Mouse (Mus musculus) midbrain, embryonic 11.5 days (tissue): ENCODE measurements around the gene Adssl1. TPM values are rescaled to one million over a fixed set of nuclear protein-coding genes. Genes with fewer than 3 reads are reported as not detected.

Source experiments
- ATAC-seq: fragments of 200-750 bp; cut with Nextera tagmentation; 2 replicates; pipeline ENCODE4 v1.8.0; 2017; ENCODE audit warnings: moderate TSS enrichment, moderate library complexity; ENCODE audit not compliant: low FRiP score
- DNase-seq: peaks from one replicate; pipeline ENCODE4 v3.0.0; 2015; ENCODE audit warnings: low spot score; ENCODE audit errors: missing footprints
- H3K27ac ChIP-seq: fragments of 300-500 bp; sonication (generic); 2 replicates; pipeline ENCODE4 v1.5.1; 2014; ENCODE audit warnings: low read depth, low read length
- H3K27me3 ChIP-seq: fragments of 300-500 bp; sonication (generic); 2 replicates; pipeline ENCODE4 v1.6.1; 2014; ENCODE audit warnings: mild to moderate bottlenecking, low read length, moderate library complexity, mixed read lengths; ENCODE audit not compliant: control insufficient read depth, insufficient read depth
- H3K36me3 ChIP-seq: fragments of 300-500 bp; sonication (generic); 2 replicates; pipeline ENCODE4 v1.6.1; 2014; ENCODE audit warnings: mild to moderate bottlenecking, low read length, moderate library complexity, mixed read lengths; ENCODE audit not compliant: control insufficient read depth, insufficient read depth
- H3K4me1 ChIP-seq: fragments of 300-500 bp; sonication (generic); 2 replicates; pipeline ENCODE4 v1.6.1; 2014; ENCODE audit warnings: low read length; ENCODE audit not compliant: control insufficient read depth, insufficient read depth
- H3K4me2 ChIP-seq: fragments of 300-500 bp; sonication (generic); 2 replicates; pipeline ENCODE4 v1.6.1; 2014; ENCODE audit warnings: mild to moderate bottlenecking, moderate library complexity
- H3K4me3 ChIP-seq: fragments of 300-500 bp; sonication (generic); 2 replicates; pipeline ENCODE4 v1.5.1; 2014; ENCODE audit warnings: low read depth, low read length
- H3K9ac ChIP-seq: fragments of 300-500 bp; sonication (generic); 2 replicates; pipeline ENCODE4 v1.6.1; 2014; ENCODE audit warnings: low read length
- H3K9me3 ChIP-seq: fragments of 300-500 bp; sonication (generic); 2 replicates; pipeline ENCODE4 v1.6.1; 2016; ENCODE audit warnings: low read length; ENCODE audit not compliant: control insufficient read depth
- WGBS: fragments of 180-500 bp; shearing (Covaris S2); extraction: QIAGEN DNeasy Blood & Tissue Kit; methylation state at CpG from one replicate; pipeline ENCODE4 v1.1.7; 2014; 5-methylcytosine and 5-hydroxymethylcytosine counted together
- polyA plus RNA-seq: library from polyadenylated mRNA; unstranded; fragments of >200 nt; fragmentation: Nextera tagmentation; extraction: Ambion mirVana; gene quantifications from 2 replicates; pipeline ENCODE4 v1.2.1, GENCODE M21; 2014

The Adssl1 gene
- polyA plus RNA-seq, 1 experiment from 2014 or later: 2.7 TPM

- Histone ChIP-seq H3K27me3 (no peaks in the 10 kb centered on the region), H3K4me3 (no peak overlapping the region), H3K36me3 (peaks cover 36% of the 10 kb centered on the region), H3K4me1 (no peaks in the 10 kb centered on the region), H3K9me3 (no peaks in the 10 kb centered on the region), H3K9ac (no peak overlapping the region), H3K4me2 (no peak overlapping the region), H3K27ac (no peak overlapping the region)
- peak; percentile 66 for ATAC-seq
- peak; percentile 99 for DNase-seq
- 65% methylated on average over 7 of the region's 7 CpGs for WGBS
These were observed 33.4 kb downstream of the Adssl1 start for GRCm38 (mm10) chr12:112653157-112653824.

DNA sequence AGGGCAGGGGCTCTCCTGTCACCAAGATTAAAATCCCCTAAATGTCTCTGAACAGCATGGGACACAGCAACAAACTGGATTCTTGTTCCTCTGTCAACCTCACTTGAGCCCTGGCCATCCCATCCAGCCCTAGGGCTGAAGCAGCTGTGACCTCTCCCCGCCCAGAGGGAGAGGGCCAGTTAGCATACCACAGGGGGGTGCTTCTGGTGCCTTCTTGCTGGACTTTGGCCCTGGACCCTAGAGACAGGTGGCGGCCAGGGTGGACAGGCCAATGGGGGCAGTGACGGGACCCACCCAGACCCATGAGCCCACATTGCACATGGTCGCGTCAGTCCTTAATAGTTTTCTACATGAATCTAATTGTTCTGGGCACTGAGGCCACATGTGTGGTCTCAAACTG lies 34.2 kb downstream of the Adssl1 start:
- no peak overlapping the region for H3K4me2 ChIP-seq
- H3K4me3 ChIP-seq: no peak overlapping the region
- H3K27ac ChIP-seq: no peak overlapping the region
- no peaks in the 10 kb centered on the region for H3K27me3 ChIP-seq
- H3K9ac ChIP-seq: no peak overlapping the region
- ATAC-seq: no peak
- no peaks in the 10 kb centered on the region for H3K4me1 ChIP-seq
- WGBS: 89% methylated on average over 5 of the region's 5 CpGs
- DNase-seq: no peak
- no peaks in the 10 kb centered on the region for H3K9me3 ChIP-seq
- H3K36me3 ChIP-seq: peaks cover 42% of the 10 kb centered on the region

- H3K9ac ChIP-seq: no peak overlapping the region
- DNase-seq (no peak), ATAC-seq (no peak)
- no peaks in the 10 kb centered on the region for H3K9me3 ChIP-seq
- H3K27ac ChIP-seq: no peak overlapping the region
- WGBS: 95% methylated on average over 7 of the region's 7 CpGs
- peaks cover 33% of the 10 kb centered on the region for H3K4me1 ChIP-seq
- H3K27me3 ChIP-seq: no peaks in the 10 kb centered on the region
- peaks cover 46% of the 10 kb centered on the region for H3K36me3 ChIP-seq
- no peak overlapping the region for H3K4me2 ChIP-seq
- H3K4me3 ChIP-seq: no peak overlapping the region
These were observed 38.8 kb downstream of the Adssl1 start for GRCm38 (mm10) chr12:112658619-112659018.

- Histone ChIP-seq H3K27ac (no peak overlapping the region), H3K36me3 (peaks cover 46% of the 10 kb centered on the region)
These were observed 39.3 kb downstream of the Adssl1 start for GRCm38 (mm10) chr12:112659109-112659508.

GRCm38 (mm10) chr12:112660576-112661326 lies 40.9 kb downstream of the Adssl1 start:
- WGBS: 35% methylated on average over 5 of the region's 5 CpGs
- peaks cover 40% of the 10 kb centered on the region for H3K36me3 ChIP-seq
- H3K4me2 ChIP-seq: peak overlapping the region; percentile 28
- H3K4me1 ChIP-seq: peaks cover 55% of the 10 kb centered on the region
- H3K4me3 ChIP-seq: no peak overlapping the region
- peak; percentile 77 for ATAC-seq
- H3K27ac ChIP-seq: peak overlapping the region; percentile 84
- DNase-seq: peak; percentile 94
- peak overlapping the region; percentile 44; the same call in 1 of the 2 replicates for H3K9ac ChIP-seq
- H3K9me3 ChIP-seq: no peaks in the 10 kb centered on the region
- H3K27me3 ChIP-seq: no peaks in the 10 kb centered on the region

More at GRCm38 (mm10) chr12:112659109-112659508, 39.3 kb downstream of the Adssl1 start:
- H3K9ac ChIP-seq: no peak overlapping the region
- H3K27me3 ChIP-seq: no peaks in the 10 kb centered on the region
- ATAC-seq: no peak
- no peaks in the 10 kb centered on the region for H3K9me3 ChIP-seq
- WGBS: 75% methylated on average over 6 of the region's 6 CpGs
- no peak overlapping the region for H3K4me2 ChIP-seq
- DNase-seq: no peak
- H3K4me1 ChIP-seq: peaks cover 38% of the 10 kb centered on the region
- H3K4me3 ChIP-seq: no peak overlapping the region

DNA sequence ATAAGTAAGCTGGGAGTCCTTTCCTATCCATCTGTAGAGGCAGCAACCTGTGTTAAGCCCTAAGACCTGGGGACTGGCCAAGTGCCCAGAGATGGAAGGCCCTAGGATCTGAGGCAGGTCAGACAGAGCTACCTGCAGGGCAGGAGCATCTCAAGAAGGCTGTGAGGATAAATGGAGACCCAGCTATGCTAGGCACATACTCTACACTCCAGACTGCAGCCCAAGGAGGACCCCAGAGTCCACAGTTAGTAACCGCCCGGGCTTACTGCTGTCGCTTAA lies 41.4 kb downstream of the Adssl1 start:
- H3K4me2 ChIP-seq: peak overlapping the region; percentile 18
- H3K4me3 ChIP-seq: no peak overlapping the region
- peak overlapping the region; percentile 84 for H3K27ac ChIP-seq
- no peaks in the 10 kb centered on the region for H3K27me3 ChIP-seq
- H3K4me1 ChIP-seq: peaks cover 56% of the 10 kb centered on the region
- DNase-seq: no peak
- no peaks in the 10 kb centered on the region for H3K9me3 ChIP-seq
- H3K36me3 ChIP-seq: peaks cover 37% of the 10 kb centered on the region
- H3K9ac ChIP-seq: peak overlapping the region; percentile 44; the same call in 1 of the 2 replicates
- 80% methylated on average over 3 of the region's 3 CpGs for WGBS
- ATAC-seq: no peak; the same call in 1 of the 2 replicates

DNA sequence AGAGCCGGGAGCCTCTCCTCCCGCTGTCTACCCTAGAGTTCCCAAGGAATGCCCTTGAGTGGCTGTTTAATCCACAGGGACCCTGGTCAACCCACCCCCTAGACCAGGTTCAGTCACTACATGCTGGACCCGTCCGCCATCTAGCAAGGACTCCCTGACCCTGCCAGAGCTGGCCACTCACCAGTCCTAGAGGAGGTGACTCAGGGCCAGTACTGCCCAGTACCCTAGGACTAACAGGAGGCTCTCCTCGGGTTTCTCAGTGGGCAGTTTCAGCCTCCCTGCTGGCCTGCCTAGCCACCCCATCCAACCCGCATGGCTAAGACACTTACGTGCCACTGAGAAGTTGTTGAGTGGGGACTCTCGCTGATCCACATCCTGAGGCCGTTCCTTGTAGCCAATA lies 42.0 kb downstream of the Adssl1 start:
- H3K4me2 ChIP-seq: no peak overlapping the region
- H3K9me3 ChIP-seq: no peaks in the 10 kb centered on the region
- WGBS: 78% methylated on average over 9 of the region's 9 CpGs
- H3K27me3 ChIP-seq: no peaks in the 10 kb centered on the region
- ATAC-seq (no peak), DNase-seq (no peak)
- H3K4me1 ChIP-seq: peaks cover 56% of the 10 kb centered on the region
- no peak overlapping the region for H3K4me3 ChIP-seq
- peak overlapping the region; percentile 84 for H3K27ac ChIP-seq
- peak overlapping the region; percentile 44 for H3K9ac ChIP-seq
- H3K36me3 ChIP-seq: peaks cover 35% of the 10 kb centered on the region

DNA sequence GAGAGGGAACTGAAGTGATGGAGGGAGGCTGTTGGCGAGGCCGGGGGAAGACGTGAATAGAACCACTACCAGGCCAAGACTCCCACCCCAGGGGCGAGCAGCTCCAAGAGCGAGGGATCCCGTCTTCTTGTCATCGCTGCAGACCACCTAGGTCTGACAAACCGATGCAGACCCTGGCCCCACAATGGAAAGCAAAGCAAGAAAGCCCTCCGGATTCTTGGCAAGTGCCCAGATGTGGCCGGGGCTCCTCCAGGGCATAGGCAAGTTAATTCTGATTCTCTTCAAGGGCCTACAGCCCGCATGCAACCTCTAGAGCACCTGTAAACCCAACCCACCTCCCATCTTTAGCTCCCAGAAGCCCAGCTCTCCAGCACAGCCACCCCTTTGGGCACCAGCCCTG lies 43.5 kb downstream of the Adssl1 start:
- ATAC-seq (no peak), DNase-seq (no peak)
- 89% methylated on average over 11 of the region's 11 CpGs for WGBS
- H3K9me3 ChIP-seq: no peaks in the 10 kb centered on the region
- H3K36me3 ChIP-seq: peaks cover 32% of the 10 kb centered on the region
- H3K4me2 ChIP-seq: no peak overlapping the region
- H3K27me3 ChIP-seq: no peaks in the 10 kb centered on the region
- H3K4me1 ChIP-seq: peaks cover 56% of the 10 kb centered on the region
- no peak overlapping the region for H3K4me3 ChIP-seq
- peak overlapping the region; percentile 15; the same call in 1 of the 2 replicates for H3K9ac ChIP-seq
- H3K27ac ChIP-seq: peak overlapping the region; percentile 82

- Histone ChIP-seq H3K27ac (peak overlapping the region; percentile 82), H3K4me2 (peak overlapping the region; percentile 1; the same call in 1 of the 2 replicates), H3K9me3 (no peaks in the 10 kb centered on the region), H3K27me3 (no peaks in the 10 kb centered on the region), H3K4me3 (no peak overlapping the region), H3K9ac (peak overlapping the region; percentile 39), H3K36me3 (peaks cover 32% of the 10 kb centered on the region), H3K4me1 (peaks cover 56% of the 10 kb centered on the region)
- 88% methylated on average over 12 of the region's 12 CpGs for WGBS
- DNase-seq (no peak), ATAC-seq (no peak; the same call in none of the 2 replicates)
These were observed 43.9 kb downstream of the Adssl1 start for GRCm38 (mm10) chr12:112663716-112664115.
